Mouse (Mus musculus): ENCODE results near the gene Olfr926. TPM values are rescaled to one million over a fixed set of nuclear protein-coding genes. Genes with fewer than 3 reads are reported as not detected.
"Not testable (repeated sequence)": the region's sequence is repeated elsewhere in the genome, so short reads cannot be mapped to it uniquely, and the experiment has no call there.

The Olfr926 gene
- not detected for polyA plus RNA-seq (2017; shearing (Covaris generic))

GRCm38 (mm10) chr9:38876826-38877225 lies at the start of gene Olfr926:
Olfr926 (plus strand) TSS chr9:38877126.
- ATAC-seq: no peak

- no peak for ATAC-seq
Measured at GRCm38 (mm10) chr9:38833027-38833426, 43.9 kb upstream of the Olfr926 start.

GRCm38 (mm10) chr9:38844149-38844548 lies 32.8 kb upstream of the Olfr926 start, which contains the start of gene Olfr924:
Olfr924 (plus strand) TSS chr9:38844449.
- ATAC-seq: no peak

GRCm38 (mm10) chr9:38854760-38855159 lies 22.2 kb upstream of the Olfr926 start, which contains the start of gene Olfr26:
Olfr26 (plus strand) TSS chr9:38855060.
- ATAC-seq: no peak

GRCm38 (mm10) chr9:38874880-38875279 lies 2.0 kb upstream of the Olfr926 start:
- ATAC-seq: not testable (repeated sequence)

Other genes starting within 250 kb of the Olfr926 start
- gene Olfr916, start 217.3 kb upstream of the Olfr926 start, polyA plus RNA-seq (2017; shearing (Covaris generic)): not detected
- gene Olfr917, start 211.3 kb upstream of the Olfr926 start, polyA plus RNA-seq (2017; shearing (Covaris generic)): not detected
- not detected for gene Olfr918, start 202.5 kb upstream of the Olfr926 start, polyA plus RNA-seq (2017; shearing (Covaris generic))
- not detected for gene Olfr919, start 173.5 kb upstream of the Olfr926 start, polyA plus RNA-seq (2017; shearing (Covaris generic))
- 10 to 100 TPM; 25.7 to 35.0 (median 26.6) TPM for gene Vwa5a, start 158.9 kb upstream of the Olfr926 start, polyA plus RNA-seq (2017; shearing (Covaris generic))
- under 1 TPM in 2 of 3 experiments, not detected in 1; 0.39 to 0.44 TPM for gene Olfr920, start 124.8 kb upstream of the Olfr926 start, polyA plus RNA-seq (2017; shearing (Covaris generic))
- gene Olfr921, start 104.1 kb upstream of the Olfr926 start, polyA plus RNA-seq (2017; shearing (Covaris generic)): not detected
- gene Olfr922, start 62.5 kb upstream of the Olfr926 start, polyA plus RNA-seq (2017; shearing (Covaris generic)): not detected
- under 1 TPM in 1 of 3 experiments, not detected in 2; 0.19 TPM for gene Olfr923, start 50.6 kb upstream of the Olfr926 start, polyA plus RNA-seq (2017; shearing (Covaris generic))
- not detected for gene Olfr924, start 32.7 kb upstream of the Olfr926 start, polyA plus RNA-seq (2017; shearing (Covaris generic))
- not detected for gene Olfr26, start 22.1 kb upstream of the Olfr926 start, polyA plus RNA-seq (2017; shearing (Covaris generic))
- not detected for gene Olfr930, start 52.7 kb downstream of the Olfr926 start, polyA plus RNA-seq (2017; shearing (Covaris generic))
- not detected for gene Olfr933, start 95.2 kb downstream of the Olfr926 start, polyA plus RNA-seq (2017; shearing (Covaris generic))
- not detected for gene Olfr934, start 111.2 kb downstream of the Olfr926 start, polyA plus RNA-seq (2017; shearing (Covaris generic))
- not detected for gene Olfr935, start 122.6 kb downstream of the Olfr926 start, polyA plus RNA-seq (2017; shearing (Covaris generic))
- not detected for gene Olfr146, start 146.3 kb downstream of the Olfr926 start, polyA plus RNA-seq (2017; shearing (Covaris generic))
- gene Olfr937, start 187.8 kb downstream of the Olfr926 start, polyA plus RNA-seq (2017; shearing (Covaris generic)): not detected
- not detected for gene Olfr938, start 201.8 kb downstream of the Olfr926 start, polyA plus RNA-seq (2017; shearing (Covaris generic))